Mouse (Mus musculus) embryonic fibroblast, embryonic 13.5 days (primary cell): ENCODE measurements at regions not wholly inside any gene's neighbourhood (a gene's known extent, or its start where the extent isn't known, plus 50 kb on each side); places are given as distances from the start of the nearest gene placed in this dataset.

Experiments used
- H3K27ac ChIP-seq: 2 replicates; pipeline ENCODE4 v1.5.1; 2012; ENCODE audit warnings: low read length, control low read depth, inconsistent platforms; ENCODE audit not compliant: insufficient read depth
- H3K4me1 ChIP-seq: 2 replicates; pipeline ENCODE4 v1.6.1; 2011; ENCODE audit warnings: low read length; ENCODE audit not compliant: control insufficient read depth, insufficient read depth
- H3K4me3 ChIP-seq: 2 replicates; pipeline ENCODE4 v1.5.1; 2011; ENCODE audit warnings: mild to moderate bottlenecking, control low read depth, low read length; ENCODE audit not compliant: insufficient read depth
- CTCF ChIP-seq: IDR thresholded peaks from 2 replicates; pipeline ENCODE4 v1.5.1; 2011; ENCODE audit warnings: mild to moderate bottlenecking, control low read depth, low read length, moderate library complexity, borderline replicate concordance; ENCODE audit not compliant: insufficient read depth
- POLR2A ChIP-seq: IDR thresholded peaks from 2 replicates; pipeline ENCODE4 v1.6.1; 2011; ENCODE audit warnings: low read depth, mild to moderate bottlenecking, control low read depth, low read length, moderate library complexity

DNA sequence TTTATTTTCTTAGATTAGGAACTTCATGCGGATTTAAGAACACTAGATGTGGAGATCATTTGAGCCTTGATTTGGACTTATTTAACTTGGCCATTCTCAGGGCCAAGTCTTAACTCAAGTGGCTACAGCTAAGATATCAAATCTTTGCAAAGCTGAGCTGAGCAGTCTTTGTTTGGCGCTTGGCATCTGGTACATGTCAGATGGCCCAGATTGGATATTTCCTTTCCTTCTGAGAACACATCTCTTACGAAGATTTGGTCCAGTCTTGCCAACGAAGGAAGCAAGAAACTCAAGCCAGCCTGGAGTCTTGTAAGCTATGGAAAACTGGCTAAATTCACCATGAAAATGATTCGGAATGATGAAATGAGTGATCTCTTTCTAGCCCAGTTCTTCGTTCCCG is 59.1 kb upstream of the Cdc42ep3 start:
- H3K4me1 ChIP-seq: no peaks in the 10 kb centered on the region
- no peak for TF ChIP-seq CTCF
- no peak for TF ChIP-seq POLR2A
- no peak overlapping the region for H3K4me3 ChIP-seq
- H3K27ac ChIP-seq: no peak overlapping the region

DNA sequence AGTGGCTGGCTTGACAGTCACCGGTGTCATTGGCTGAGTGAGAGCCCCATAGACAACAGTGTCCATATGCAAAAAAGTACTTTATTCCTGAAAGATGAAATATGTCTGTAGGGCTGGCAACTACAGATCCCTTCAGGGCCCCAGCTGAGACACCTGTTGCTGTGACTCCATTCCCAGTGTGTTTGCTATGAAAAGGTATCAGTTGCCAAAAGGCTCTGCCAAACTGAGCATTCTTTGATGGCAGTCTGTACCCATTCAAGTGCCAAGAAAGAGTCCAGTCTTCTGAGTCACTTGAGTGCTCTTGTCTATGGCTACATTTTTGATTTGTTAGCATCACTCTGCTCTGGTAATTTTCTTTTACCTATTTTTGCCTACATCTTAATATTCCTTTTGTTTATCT is 63.1 kb upstream of the Cdc42ep3 start:
- Histone ChIP-seq H3K4me3 (no peak overlapping the region), H3K4me1 (peaks cover 4% of the 10 kb centered on the region), H3K27ac (no peak overlapping the region)
- TF ChIP-seq POLR2A (no peak), CTCF (no peak)

DNA sequence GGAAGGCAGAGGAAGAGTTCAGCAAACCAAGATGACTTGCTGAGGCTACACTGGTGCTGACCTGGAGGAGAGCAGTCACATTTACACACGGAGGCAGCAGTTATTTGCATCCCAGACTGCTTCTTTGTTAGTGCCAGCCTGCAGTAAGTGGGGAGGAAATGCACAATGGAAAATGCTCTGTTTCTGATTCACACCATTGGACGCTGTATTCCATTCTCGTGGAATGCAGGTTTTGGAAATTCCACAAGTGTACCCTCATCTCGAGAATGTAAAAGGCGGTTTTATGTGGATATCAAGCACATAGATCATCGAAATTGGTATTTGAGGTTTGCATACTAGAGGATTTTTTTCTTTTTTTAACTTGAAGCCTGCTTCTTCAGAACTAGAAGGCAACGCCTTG is 66.7 kb upstream of the Cdc42ep3 start:
- H3K4me3 ChIP-seq: no peak overlapping the region
- peak overlapping the region; percentile 81 for H3K27ac ChIP-seq
- TF ChIP-seq POLR2A: no peak
- TF ChIP-seq CTCF: no peak
- H3K4me1 ChIP-seq: peaks cover 7% of the 10 kb centered on the region

DNA sequence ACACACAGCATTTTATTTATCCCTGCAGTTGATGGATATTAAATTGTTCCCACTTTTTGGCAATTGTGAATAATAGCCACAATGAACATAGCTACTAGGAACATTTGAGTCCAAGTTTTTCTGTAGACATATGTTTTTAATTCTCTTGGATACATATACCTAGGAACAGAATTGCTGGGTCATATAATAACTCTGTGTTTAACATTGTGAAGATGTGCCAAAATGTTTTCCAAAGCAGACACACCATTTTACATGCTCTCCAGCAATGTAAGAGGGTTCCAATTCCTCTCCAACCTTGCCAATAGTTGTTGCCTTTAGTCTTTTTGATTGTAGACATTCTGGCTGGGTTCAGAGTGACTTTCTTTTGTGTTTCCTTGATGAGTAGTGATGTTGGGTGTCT is 84.3 kb upstream of the Cdc42ep3 start:
- Histone ChIP-seq H3K27ac (no peak overlapping the region), H3K4me1 (no peaks in the 10 kb centered on the region), H3K4me3 (no peak overlapping the region)
- no peak for TF ChIP-seq CTCF
- no peak for TF ChIP-seq POLR2A

DNA sequence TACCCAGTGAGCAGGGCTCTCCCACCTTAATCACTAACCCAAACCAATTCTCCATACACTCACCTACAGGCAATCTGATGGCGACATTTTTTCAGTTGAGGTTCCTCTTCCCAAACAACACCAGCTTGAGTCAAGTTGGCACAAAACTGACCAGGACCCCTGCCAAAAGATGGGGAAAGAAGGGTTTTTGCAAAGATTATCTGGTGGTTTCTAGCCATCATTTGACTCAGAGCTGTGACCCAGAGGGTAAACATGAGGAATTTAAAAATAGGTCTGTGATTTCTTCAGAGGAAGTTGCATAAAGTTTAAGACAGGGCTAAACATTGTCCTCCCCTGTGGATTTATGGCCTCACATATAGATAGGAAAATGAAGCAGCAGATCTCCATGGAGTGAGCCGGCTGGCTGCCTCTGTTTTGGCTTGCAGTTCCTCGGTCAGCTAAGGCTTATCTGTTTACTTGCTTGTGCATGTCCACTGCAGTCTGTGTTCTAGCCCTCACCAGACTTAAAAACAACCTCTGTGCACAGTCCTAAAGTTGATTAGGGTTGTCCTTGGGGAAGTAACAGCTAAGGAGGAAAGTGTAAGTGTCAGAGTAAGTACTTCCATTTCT is 87.7 kb upstream of the Cdc42ep3 start:
- H3K4me3 ChIP-seq: no peak overlapping the region
- H3K27ac ChIP-seq: no peak overlapping the region
- H3K4me1 ChIP-seq: no peaks in the 10 kb centered on the region
- TF ChIP-seq CTCF (no peak), POLR2A (no peak)

DNA sequence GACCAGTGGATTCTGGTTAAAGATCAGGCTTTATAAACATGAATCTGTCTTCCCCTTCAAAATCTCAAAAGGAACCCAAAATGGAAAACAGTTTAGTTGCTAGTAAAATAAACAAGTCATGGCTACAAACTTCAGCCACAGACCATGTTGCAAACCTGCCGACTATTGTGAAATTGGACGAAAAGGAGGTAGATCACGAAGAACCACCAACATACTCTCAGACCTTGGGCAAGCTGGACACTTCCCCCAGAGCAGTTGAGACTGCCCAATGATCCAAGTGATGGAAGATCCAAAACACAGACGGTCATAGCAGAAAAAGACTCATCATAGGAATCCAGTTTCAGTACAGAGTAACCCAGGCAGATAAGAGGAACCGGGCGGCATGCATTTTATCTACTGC is 92.3 kb upstream of the Cdc42ep3 start:
- Histone ChIP-seq H3K4me1 (peaks cover 2% of the 10 kb centered on the region; the same call in 1 of the 2 replicates), H3K27ac (no peak overlapping the region), H3K4me3 (no peak overlapping the region)
- TF ChIP-seq CTCF: no peak
- no peak for TF ChIP-seq POLR2A

DNA sequence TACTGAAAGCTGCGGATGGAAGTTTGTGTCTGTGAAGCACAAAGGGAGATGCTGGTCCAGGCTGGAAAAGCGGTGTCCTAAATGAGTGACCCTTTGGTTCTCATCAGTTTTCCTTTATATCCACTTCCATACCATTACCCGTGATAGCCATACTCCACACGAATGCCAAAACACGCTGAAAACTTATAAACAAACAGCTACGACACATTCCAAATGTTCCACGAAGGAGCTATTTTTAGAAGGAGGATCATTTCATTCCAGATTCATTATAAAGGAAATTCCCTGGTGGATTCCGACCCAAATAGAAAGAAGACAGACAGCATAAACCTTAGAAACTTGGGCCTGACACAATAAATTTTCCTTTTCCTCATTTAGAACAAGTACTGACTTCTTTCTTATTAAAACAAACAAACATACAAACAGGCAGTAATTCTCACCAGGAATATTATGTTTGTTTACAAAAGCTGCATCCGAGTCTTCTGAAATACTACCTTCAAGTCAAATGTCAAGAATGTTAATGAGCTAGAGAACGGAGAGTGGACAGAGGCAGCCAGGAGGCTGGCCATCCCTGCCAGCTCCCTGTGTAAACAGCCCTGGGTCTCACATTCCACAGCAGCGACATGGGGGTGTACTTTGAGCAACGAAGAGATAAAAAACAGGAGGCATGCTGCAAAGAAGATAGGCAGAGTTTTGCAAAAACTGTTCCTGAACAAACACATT is 96.4 kb upstream of the Cdc42ep3 start:
- 0 out of 2 replicates have a peak overlapping the region, but pooled peaks have one; percentile 22 for H3K27ac ChIP-seq
- H3K4me3 ChIP-seq: no peak overlapping the region
- peaks cover 10% of the 10 kb centered on the region; the same call in 1 of the 2 replicates for H3K4me1 ChIP-seq
- TF ChIP-seq CTCF: no peak
- TF ChIP-seq POLR2A: no peak

DNA sequence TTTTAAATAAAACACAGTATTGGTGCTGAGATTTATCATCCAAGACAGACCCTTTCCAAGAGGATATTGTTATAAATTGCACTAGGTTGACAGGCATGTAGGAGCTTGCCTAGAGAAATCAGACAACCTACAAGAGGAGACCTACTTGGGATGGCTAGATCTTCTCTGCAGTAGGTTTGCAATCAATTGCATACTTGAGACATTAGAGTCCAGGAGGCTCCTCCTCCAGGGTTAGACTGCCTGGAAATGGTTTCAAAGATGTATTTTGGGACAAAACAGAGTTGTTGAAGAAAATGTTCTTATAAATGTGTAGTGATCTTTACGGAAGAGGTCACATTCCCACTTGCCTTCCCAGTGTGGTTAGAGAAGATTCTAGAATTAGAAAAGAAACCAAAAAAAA is 98.9 kb upstream of the Cdc42ep3 start:
- H3K27ac ChIP-seq: peak overlapping the region; percentile 75
- peaks cover 10% of the 10 kb centered on the region; the same call in 1 of the 2 replicates for H3K4me1 ChIP-seq
- TF ChIP-seq CTCF (no peak), POLR2A (no peak)
- no peak overlapping the region for H3K4me3 ChIP-seq

DNA sequence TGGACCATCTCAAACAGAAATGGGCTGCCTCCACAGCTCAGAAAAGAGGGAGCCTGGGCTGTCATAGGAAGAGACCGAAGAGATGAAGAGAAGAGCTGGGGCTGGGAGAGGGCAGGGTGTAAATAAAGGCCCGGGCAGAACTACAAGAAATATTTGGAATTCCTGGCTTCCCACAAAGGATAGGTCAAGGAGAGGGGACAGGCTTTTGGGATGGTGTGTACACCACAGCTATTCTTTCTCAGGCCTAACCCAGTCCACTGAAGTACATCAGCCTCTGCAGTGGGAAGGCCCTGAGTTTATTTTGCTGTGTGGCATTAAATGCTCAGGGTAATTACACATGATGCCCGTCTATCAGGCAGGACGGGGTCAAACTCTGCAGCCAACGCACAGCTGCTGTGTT is 99.6 kb upstream of the Cdc42ep3 start:
- Histone ChIP-seq H3K4me3 (no peak overlapping the region), H3K4me1 (peaks cover 10% of the 10 kb centered on the region; the same call in 1 of the 2 replicates), H3K27ac (peak overlapping the region; percentile 51)
- no peak for TF ChIP-seq POLR2A
- no peak for TF ChIP-seq CTCF

DNA sequence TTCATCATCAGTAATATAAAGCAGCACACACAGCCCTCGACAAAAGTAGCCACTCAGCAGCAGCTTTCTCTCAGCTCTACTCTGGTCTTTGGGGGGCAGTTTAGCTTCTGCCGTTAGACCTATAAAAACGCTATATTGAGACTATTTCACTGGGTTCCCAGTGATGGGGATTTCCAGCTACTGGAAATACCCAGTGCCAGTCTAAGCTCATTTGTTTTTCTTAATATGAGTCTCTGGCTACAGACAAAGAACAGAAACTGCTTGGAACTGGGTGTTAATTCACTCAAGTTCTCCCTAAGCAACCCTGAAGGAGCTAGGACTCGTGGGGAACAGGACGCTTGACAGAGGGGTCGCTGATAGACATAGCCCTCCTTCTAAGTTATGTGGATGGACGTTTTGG is 100.3 kb upstream of the Cdc42ep3 start:
- Histone ChIP-seq H3K27ac (peak overlapping the region; percentile 51), H3K4me3 (no peak overlapping the region)
- no peak for TF ChIP-seq CTCF
- TF ChIP-seq POLR2A: no peak

More for the DNA sequence above, 100.3 kb upstream of the Cdc42ep3 start:
- H3K4me1 ChIP-seq: peaks cover 10% of the 10 kb centered on the region; the same call in 1 of the 2 replicates
